Mouse (Mus musculus) MEL (cell line): ENCODE results near the gene Acta2. TPM values are rescaled to one million over a fixed set of nuclear protein-coding genes. Genes with fewer than 3 reads are reported as not detected.

Source experiments
- DNase-seq: peaks from one replicate; pipeline ENCODE4 v3.0.0; 2011; ENCODE audit warnings: low read depth, low spot score
- H3K27ac ChIP-seq: 2 replicates; pipeline ENCODE4 v1.5.1; 2012; ENCODE audit warnings: low read depth, mild to moderate bottlenecking, control low read depth, low read length, moderate library complexity; ENCODE audit not compliant: control insufficient read depth
- H3K27me3 ChIP-seq, 2 experiments: fragments of 150-350 bp in 1 of 2; sonication (generic) in 1 of 2; 2 replicates each; pipeline ENCODE4 v1.6.1; 2012; ENCODE audit warnings: low read length in 2 of 2, mild to moderate bottlenecking in 2 of 2, improper control_type of control experiment in 1 of 2, moderate library complexity in 1 of 2; ENCODE audit not compliant: insufficient read depth in 2 of 2, control insufficient read depth in 1 of 2
- H3K36me3 ChIP-seq, 2 experiments: 2 replicates each; pipeline ENCODE4 v1.6.1; 2012 to 2014; ENCODE audit warnings: low read length in 2 of 2, improper control_type of control experiment in 1 of 2, inconsistent platforms in 1 of 2, mild to moderate bottlenecking in 1 of 2; ENCODE audit not compliant: insufficient read depth in 2 of 2, control insufficient read depth in 1 of 2
- H3K4me1 ChIP-seq, 2 experiments: fragments of 150-350 bp in 1 of 2; sonication (generic) in 1 of 2; 2 replicates each; pipeline ENCODE4 v1.6.1; 2012; ENCODE audit warnings: low read length in 2 of 2, improper control_type of control experiment in 1 of 2, mild to moderate bottlenecking in 1 of 2; ENCODE audit not compliant: insufficient read depth in 2 of 2, control insufficient read depth in 1 of 2
- H3K4me3 ChIP-seq, 2 experiments: fragments of 150-350 bp in 1 of 2; sonication (generic) in 1 of 2; 2 replicates each; pipeline ENCODE4 v1.5.1; 2012; ENCODE audit warnings: low read depth in 2 of 2, low read length in 2 of 2, mild to moderate bottlenecking in 2 of 2, moderate library complexity in 2 of 2, control low read depth in 1 of 2, improper control_type of control experiment in 1 of 2; ENCODE audit not compliant: control insufficient read depth in 1 of 2, insufficient read depth in 1 of 2
- H3K79me2 ChIP-seq: 2 replicates; pipeline ENCODE4 v1.6.1; 2012; ENCODE audit warnings: mild to moderate bottlenecking, low read length, moderate library complexity; ENCODE audit not compliant: control insufficient read depth, poor library complexity, insufficient read depth
- H3K9ac ChIP-seq: 2 replicates; pipeline ENCODE4 v1.6.1; 2012; ENCODE audit warnings: low read depth, mild to moderate bottlenecking, control low read depth, low read length, moderate library complexity; ENCODE audit not compliant: control insufficient read depth, poor library complexity, severe bottlenecking
- H3K9me3 ChIP-seq: fragments of 150-350 bp; sonication (generic); replicated peaks from 2 replicates; pipeline ENCODE4 v1.6.1; 2012; ENCODE audit warnings: mild to moderate bottlenecking, low read length, improper control_type of control experiment, moderate library complexity; ENCODE audit not compliant: insufficient read depth
- BHLHE40 ChIP-seq: IDR thresholded peaks from 2 replicates; pipeline ENCODE4 v1.6.1; 2012; ENCODE audit warnings: low read depth, mild to moderate bottlenecking, inconsistent platforms, low read length, improper control_type of control experiment, borderline replicate concordance
- CHD1 ChIP-seq: IDR thresholded peaks from 2 replicates; pipeline ENCODE4 v1.6.1; 2012; ENCODE audit warnings: low read depth, mild to moderate bottlenecking, inconsistent platforms, low read length, improper control_type of control experiment
- CHD2 ChIP-seq: IDR thresholded peaks from 2 replicates; pipeline ENCODE4 v1.6.1; 2011; ENCODE audit warnings: low read length, improper control_type of control experiment
- E2F4 ChIP-seq: IDR thresholded peaks from 2 replicates; pipeline ENCODE4 v1.6.1; 2011; ENCODE audit warnings: low read depth, low read length, improper control_type of control experiment, borderline replicate concordance
- EP300 ChIP-seq, 2 experiments: IDR thresholded peaks; 2 replicates each; pipeline ENCODE4 v1.6.1; 2011; ENCODE audit warnings: improper control_type of control experiment in 2 of 2, low read length in 2 of 2, low read depth in 1 of 2, mild to moderate bottlenecking in 1 of 2
- HCFC1 ChIP-seq: IDR thresholded peaks from 2 replicates; pipeline ENCODE4 v1.6.1; 2012; ENCODE audit warnings: low read depth, mild to moderate bottlenecking, inconsistent platforms, low read length, improper control_type of control experiment, moderate library complexity
- JUND ChIP-seq: IDR thresholded peaks from 2 replicates; pipeline ENCODE4 v1.6.1; 2011; ENCODE audit warnings: low read depth, mild to moderate bottlenecking, improper control_type of control experiment, low read length
- MAX ChIP-seq: IDR thresholded peaks from 2 replicates; pipeline ENCODE4 v1.6.1; 2011; ENCODE audit warnings: low read length, improper control_type of control experiment
- MAZ ChIP-seq: IDR thresholded peaks from 2 replicates; pipeline ENCODE4 v1.6.1; 2012; ENCODE audit warnings: low read depth, mild to moderate bottlenecking, inconsistent platforms, low read length, improper control_type of control experiment
- MEF2A ChIP-seq: IDR thresholded peaks from 2 replicates; pipeline ENCODE4 v1.6.1; 2014; ENCODE audit warnings: low read depth, mild to moderate bottlenecking, inconsistent platforms, low read length, improper control_type of control experiment; ENCODE audit not compliant: poor library complexity, insufficient replicate concordance, severe bottlenecking; ENCODE audit errors: extremely low read depth
- POLR2AphosphoS2 ChIP-seq: IDR thresholded peaks from 2 replicates; pipeline ENCODE4 v1.6.1; 2011; ENCODE audit warnings: low read length, improper control_type of control experiment
- RCOR1 ChIP-seq: IDR thresholded peaks from 2 replicates; pipeline ENCODE4 v1.6.1; 2012; ENCODE audit warnings: low read depth, mild to moderate bottlenecking, inconsistent platforms, low read length, improper control_type of control experiment
- SMC3 ChIP-seq: IDR thresholded peaks from 2 replicates; pipeline ENCODE4 v1.6.1; 2011; ENCODE audit warnings: low read depth, low read length, improper control_type of control experiment
- TBP ChIP-seq: IDR thresholded peaks from 2 replicates; pipeline ENCODE4 v1.8.0; 2011; ENCODE audit warnings: low read depth, low read length, improper control_type of control experiment
- TCF12 ChIP-seq: IDR thresholded peaks from 2 replicates; pipeline ENCODE4 v1.6.1; 2014; ENCODE audit warnings: low read depth, mild to moderate bottlenecking, inconsistent platforms, low read length, improper control_type of control experiment, moderate library complexity
- USF2 ChIP-seq, 2 experiments: IDR thresholded peaks; 2 replicates each; pipeline ENCODE4 v1.6.1; 2011 to 2012; ENCODE audit warnings: improper control_type of control experiment in 2 of 2, low read length in 2 of 2, borderline replicate concordance in 1 of 2, inconsistent platforms in 1 of 2, low read depth in 1 of 2, mild to moderate bottlenecking in 1 of 2; ENCODE audit not compliant: insufficient read depth in 1 of 2
- ZNF384 ChIP-seq: IDR thresholded peaks from 2 replicates; pipeline ENCODE4 v1.6.1; 2012; ENCODE audit warnings: low read depth, mild to moderate bottlenecking, inconsistent platforms, low read length, improper control_type of control experiment
- polyA plus RNA-seq, 2 experiments: library from polyadenylated mRNA; stranded (reverse) in 1 of 2; unstranded in 1 of 2; fragments of >175 nt in 1 of 2; fragments of >200 nt in 1 of 2; gene quantifications; 2 replicates each; pipeline versions ENCODE4 v1.2.1 to v1.2.4; 2012; ENCODE audit warnings: low replicate concordance in 2 of 2, low read depth in 1 of 2; ENCODE audit not compliant: insufficient read length in 2 of 2, insufficient read depth in 1 of 2, missing spikeins in 1 of 2
- total RNA-seq: library from RNA; depleted of rRNA; stranded (reverse); fragments of 300-350 nt; gene quantifications from 2 replicates; pipeline ENCODE4 v1.2.3, GENCODE M21; 2012

Acta2 gene
- total and polyA plus RNA-seq, 3 experiments = not detected

GRCm38 (mm10) chr19:34231596-34231995, 23.8 kb downstream of the Acta2 start:
- TF ChIP-seq TCF12 = no peak
- TF ChIP-seq BHLHE40 = no peak
- no peak for TF ChIP-seq CHD1
- no peak for TF ChIP-seq JUND
- TF ChIP-seq POLR2AphosphoS2 = no peak
- TF ChIP-seq MEF2A = no peak
- no peak for TF ChIP-seq ZNF384
- no peak for TF ChIP-seq TBP
- no peak for TF ChIP-seq USF2 (IDR thresholded peaks at IDR 0.05; ENCODE audit: borderline replicate concordance in 1 of 2, insufficient read depth in 1 of 2, low read depth in 1 of 2, low read length in 2 of 2)
- no peak for TF ChIP-seq HCFC1
- TF ChIP-seq MAZ = no peak
- TF ChIP-seq SMC3 = no peak
- no peak for TF ChIP-seq MAX
- no peak for TF ChIP-seq E2F4
- no peak overlapping the region for H3K27ac ChIP-seq
- no peak overlapping the region for H3K4me3 ChIP-seq
- no peak for DNase-seq
- no peak overlapping the region for H3K9ac ChIP-seq
- H3K4me1 ChIP-seq = no peaks in the 10 kb centered on the region; a peak in 1 of 4 replicates
- H3K36me3 ChIP-seq = no peaks in the 10 kb centered on the region
- H3K27me3 ChIP-seq = no peaks in the 10 kb centered on the region; a peak in 2 of 4 replicates
- H3K9me3 ChIP-seq = no peaks in the 10 kb centered on the region
- no peaks in the 10 kb centered on the region for H3K79me2 ChIP-seq

- H3K9ac ChIP-seq = no peak overlapping the region
- H3K27ac ChIP-seq = no peak overlapping the region
- DNase-seq = no peak
- H3K9me3 ChIP-seq = no peaks in the 10 kb centered on the region
- H3K4me3 ChIP-seq = no peak overlapping the region
- H3K4me1 ChIP-seq = no peaks in the 10 kb centered on the region
- no peaks in the 10 kb centered on the region for H3K79me2 ChIP-seq
- H3K36me3 ChIP-seq = no peaks in the 10 kb centered on the region
- no peaks in the 10 kb centered on the region; a peak in 2 of 4 replicates for H3K27me3 ChIP-seq
- TF ChIP-seq RCOR1 = no peak
- no peak for TF ChIP-seq CHD2
- TF ChIP-seq E2F4 = no peak
- no peak for TF ChIP-seq EP300 (IDR thresholded peaks at IDR 0.05; ENCODE audit: low read depth in 1 of 2, low read length in 2 of 2)
- TF ChIP-seq, all 39 proteins: peak for 0
Measured at GRCm38 (mm10) chr19:34222805-34223204, 32.6 kb downstream of the Acta2 start.
